9 mouse cellular contexts compared by ENCODE assay signal in genomic region chr7:67655186-67655585, GRCm38 (mm10). TPM values are rescaled to one million over a fixed set of nuclear protein-coding genes. Genes with fewer than 3 reads are reported as not detected.
DNase-seq lines count a peak whose midpoint lies in the region; ATAC-seq and TF ChIP-seq lines count a peak whose summit lies in the region.
"Had no signal": no experiment of that assay in that cellular context is flagged by ENCODE, and none has a peak within 500 bp of the region (broad histone marks: within the 10 kb centered on the region; RNA-seq: fewer than 3 reads in every experiment).

No protein-coding gene starts in this region.

- H3K4me2 ChIP-seq in CH12.LX (ENCODE audit: insufficient read depth, low read depth, poor library complexity, severe bottlenecking): no peak overlapping the region
- no peak overlapping the region for H3K4me2 ChIP-seq in embryonic facial prominence, embryonic 14.5 days (ENCODE audit: low read depth, low read length)
- H3K4me2 ChIP-seq in liver, embryonic 16.5 days (ENCODE audit: low read depth, low read length): no peak overlapping the region
- H3K4me2 ChIP-seq: heart, embryonic 13.5 days had no signal

- H3K27me3 ChIP-seq in CH12.LX (replicated peaks): no peaks in the 10 kb centered on the region
- H3K27me3 ChIP-seq in embryonic facial prominence, embryonic 14.5 days (replicated peaks; ENCODE audit: control insufficient read depth, insufficient read depth, low read length): no peaks in the 10 kb centered on the region
- no peaks in the 10 kb centered on the region for H3K27me3 ChIP-seq in liver, embryonic 16.5 days (ENCODE audit: control insufficient read depth, insufficient read depth, low read depth, low read length)
- H3K27me3 ChIP-seq: heart, embryonic 13.5 days had no signal

- ATAC-seq in embryonic facial prominence, embryonic 14.5 days (ENCODE audit: low read depth): peak; percentile 83
- ATAC-seq in liver, embryonic 16.5 days (ENCODE audit: low read depth): peak; percentile 72

- in situ Hi-C loops in CH12.LX (cut with MboI; ENCODE audit: low pct_ligation_motif_present, low pct_unique_long_range_greater_than_20kb, low sequenced_read_pairs): no loop called here

- no peaks in the 10 kb centered on the region for H3K79me2 ChIP-seq in CH12.LX (replicated peaks; ENCODE audit: control insufficient read depth, extremely low read depth, insufficient read depth, poor library complexity, severe bottlenecking)

- H3K4me1 ChIP-seq in CH12.LX (ENCODE audit: control insufficient read depth in 1 of 2, insufficient read depth in 2 of 2): peaks cover 0 to 21% of the 10 kb centered on the region in 2 experiments; a peak in 1 of 4 replicates
- H3K4me1 ChIP-seq in embryonic facial prominence, embryonic 14.5 days (ENCODE audit: control insufficient read depth, insufficient read depth, low read length): peaks cover 3% of the 10 kb centered on the region; the same call in 1 of the 2 replicates
- no peaks in the 10 kb centered on the region for H3K4me1 ChIP-seq in liver, embryonic 16.5 days (ENCODE audit: control insufficient read depth, low read depth, low read length)

- TF ChIP-seq EP300 in CH12.LX (IDR thresholded peaks at IDR 0.05; ENCODE audit: low read length): no peak

- no peak for TF ChIP-seq RAD21 in CH12.LX (IDR thresholded peaks at IDR 0.05; ENCODE audit: low read depth, low read length)

- H3K9ac ChIP-seq in CH12.LX (ENCODE audit: insufficient read depth, low read depth): no peak overlapping the region
- H3K9ac ChIP-seq in embryonic facial prominence, embryonic 14.5 days (ENCODE audit: low read depth, low read length): no peak overlapping the region
- no peak overlapping the region; the same call in 1 of the 2 replicates for H3K9ac ChIP-seq in liver, embryonic 16.5 days (ENCODE audit: low read depth, low read length)
- H3K9ac ChIP-seq: heart, embryonic 13.5 days had no signal

- H3K4me3 ChIP-seq in CH12.LX (replicated peaks in 1 of 3; ENCODE audit: low read depth in 2 of 3, low read length in 2 of 3, poor library complexity in 1 of 3): peak overlapping the region in 1 of 3 experiments; percentile 20
- no peak overlapping the region for H3K4me3 ChIP-seq in embryonic facial prominence, embryonic 14.5 days (ENCODE audit: low read depth, low read length)
- H3K4me3 ChIP-seq in liver, embryonic 16.5 days (ENCODE audit: low read depth, low read length): 0 out of 2 replicates have a peak overlapping the region, but pooled peaks have one; percentile 9
- H3K4me3 ChIP-seq: heart, embryonic 13.5 days had no signal

- dilution Hi-C loops in CH12.LX (cut with MboI; ENCODE audit: extremely low pct_ligation_motif_present, extremely low pct_unique_long_range_greater_than_20kb, low sequenced_read_pairs): no loop called here

- TF ChIP-seq POLR2A in CH12.LX (IDR thresholded peaks at IDR 0.05; ENCODE audit: low read depth, low read length): no peak

- WGBS in embryonic facial prominence, embryonic 14.5 days: 20% methylated on average over 1 of the region's 1 CpGs
- WGBS in liver, embryonic 16.5 days (ENCODE audit: insufficient replicate concordance): 43% methylated on average over 1 of the region's 1 CpGs

- no peaks in the 10 kb centered on the region for H3K9me3 ChIP-seq in CH12.LX (replicated peaks; ENCODE audit: low read length)
- no peaks in the 10 kb centered on the region for H3K9me3 ChIP-seq in embryonic facial prominence, embryonic 14.5 days (ENCODE audit: control insufficient read depth, low read length)
- H3K9me3 ChIP-seq in liver, embryonic 16.5 days (replicated peaks; ENCODE audit: control insufficient read depth, low read length): no peaks in the 10 kb centered on the region
- H3K9me3 ChIP-seq: heart, embryonic 13.5 days had no signal

- peaks cover 0 to 8% of the 10 kb centered on the region in 2 experiments for H3K36me3 ChIP-seq in CH12.LX (replicated peaks in 1 of 2; ENCODE audit: control insufficient read depth in 1 of 2, insufficient read depth in 1 of 2, low read length in 1 of 2)
- no peaks in the 10 kb centered on the region for H3K36me3 ChIP-seq in embryonic facial prominence, embryonic 14.5 days (ENCODE audit: control insufficient read depth, insufficient read depth, low read length)
- no peaks in the 10 kb centered on the region for H3K36me3 ChIP-seq in liver, embryonic 16.5 days (ENCODE audit: control insufficient read depth, insufficient read depth)

- TF ChIP-seq CTCF in CH12.LX (conservative IDR thresholded peaks at IDR 0.05 in 1 of 2, IDR thresholded peaks at IDR 0.05 in 1 of 2; ENCODE audit: low read depth in 2 of 2, low read length in 2 of 2): no peak

- no peak overlapping the region for H3K27ac ChIP-seq in CH12.LX (ENCODE audit: insufficient read depth, low read depth)
- H3K27ac ChIP-seq in embryonic facial prominence, embryonic 14.5 days (replicated peaks; ENCODE audit: low read depth, low read length): no peak overlapping the region; the same call in 1 of the 2 replicates
- no peak overlapping the region for H3K27ac ChIP-seq in liver, embryonic 16.5 days (ENCODE audit: low read length)
- H3K27ac ChIP-seq: heart, embryonic 13.5 days had no signal

- peak; percentile 56 for DNase-seq in adrenal gland, postnatal 14 days
- DNase-seq in adrenal gland, postnatal 25 days: no peak
- DNase-seq in CH12.LX (ENCODE audit: extremely low read depth): no peak
- no peak for DNase-seq in embryonic facial prominence, embryonic 14.5 days (ENCODE audit: low spot score)
- no peak for DNase-seq in yolk sac, embryonic 10.5 days (ENCODE audit: low spot score)
- DNase-seq in kidney, adult 8-10 months: no peak
- no peak for DNase-seq in urinary bladder, postnatal 25 days (ENCODE audit: low spot score)

TF ChIP-seq in CH12.LX, 34 proteins besides CTCF, POLR2A, EP300 and RAD21:
- peak; percentile 61 for TF ChIP-seq HCFC1 (IDR thresholded peaks at IDR 0.05; ENCODE audit: low read depth, low read length)
- 0 out of 2 replicates have a peak, but pooled peaks have one; percentile 32 for TF ChIP-seq SIN3A (IDR thresholded peaks at IDR 0.05; ENCODE audit: low read length)
- no peak for TF ChIP-seq CHD1 (IDR thresholded peaks at IDR 0.05; ENCODE audit: low read depth, low read length)
TF ChIP-seq in CH12.LX: peak in this region for 2.

RNA-seq across cellular contexts. Expression of gene Ttc23, which starts 8.0 kb away (rescaled TPM):
- total RNA-seq in adrenal gland, postnatal 14 days (2021): 26.6 and 29.6 TPM in 2 replicates
- total RNA-seq in adrenal gland, postnatal 25 days (2021): 34.8 and 45.0 TPM in 2 replicates
- total RNA-seq in CH12.LX (2012; rRNA removed) (0.89 and 1.6 TPM in 2 replicates), CH12.LX (2014; rRNA removed) (1.6 and 2.5 TPM in 2 replicates)
- polyA plus RNA-seq in CH12.LX (2012; ENCODE audit: insufficient read length, low read depth): 0.93 TPM in 2 replicates
- polyA plus RNA-seq in embryonic facial prominence, embryonic 14.5 days (2014; fragmentation: Nextera tagmentation; extraction: Ambion mirVana): 28.1 and 35.0 TPM in 2 replicates
- 5.0 and 6.0 TPM in 2 replicates for polyA plus RNA-seq in liver, embryonic 16.5 days (2015; fragmentation: Nextera tagmentation; extraction: Ambion mirVana)

RNA-seq across cellular contexts. Expression of gene Lrrc28, which starts 10.1 kb away (rescaled TPM):
- 19.5 and 19.8 TPM in 2 replicates for total RNA-seq in adrenal gland, postnatal 14 days (2021)
- total RNA-seq in adrenal gland, postnatal 25 days (2021): 14.1 and 22.0 TPM in 2 replicates
- 44.2 and 59.2 TPM in 2 replicates for total RNA-seq in CH12.LX (2012; rRNA removed)
- 57.1 and 63.5 TPM in 2 replicates for total RNA-seq in CH12.LX (2014; rRNA removed)
- polyA plus RNA-seq in CH12.LX (2012; ENCODE audit: insufficient read length, low read depth): 27.9 and 41.6 TPM in 2 replicates
- polyA plus RNA-seq in embryonic facial prominence, embryonic 14.5 days (2014; fragmentation: Nextera tagmentation; extraction: Ambion mirVana): 18.8 and 19.8 TPM in 2 replicates
- 5.3 and 6.6 TPM in 2 replicates for polyA plus RNA-seq in liver, embryonic 16.5 days (2015; fragmentation: Nextera tagmentation; extraction: Ambion mirVana)
